Mouse (Mus musculus) intestine, postnatal 0 days (tissue): ENCODE results near the gene Elmo1. TPM values are rescaled to one million over a fixed set of nuclear protein-coding genes. Genes with fewer than 3 reads are reported as not detected.

ENCODE experiments used
- ATAC-seq: fragments of 200-750 bp; cut with Nextera tagmentation; 2 replicates; pipeline ENCODE4 v1.8.0; 2017; ENCODE audit warnings: mild to moderate bottlenecking, moderate TSS enrichment, moderate library complexity
- H3K27ac ChIP-seq: fragments of 300-500 bp; sonication (generic); 2 replicates; pipeline ENCODE4 v1.5.1; 2014; ENCODE audit warnings: mild to moderate bottlenecking, low read depth, low read length, moderate library complexity
- H3K27me3 ChIP-seq: fragments of 300-500 bp; sonication (generic); replicated peaks from 2 replicates; pipeline ENCODE4 v1.6.1; 2014; ENCODE audit warnings: low read length, mixed read lengths; ENCODE audit not compliant: control insufficient read depth, insufficient read depth
- H3K36me3 ChIP-seq: fragments of 300-500 bp; sonication (generic); 2 replicates; pipeline ENCODE4 v1.6.1; 2014; ENCODE audit warnings: mild to moderate bottlenecking, moderate library complexity; ENCODE audit not compliant: control insufficient read depth, insufficient read depth
- H3K4me1 ChIP-seq: fragments of 300-500 bp; sonication (generic); replicated peaks from 2 replicates; pipeline ENCODE4 v1.6.1; 2014; ENCODE audit warnings: antibody characterized with exemption, low read length, mixed read lengths; ENCODE audit not compliant: control insufficient read depth, insufficient read depth
- H3K4me2 ChIP-seq: fragments of 300-500 bp; sonication (generic); replicated peaks from 2 replicates; pipeline ENCODE4 v1.6.1; 2014; ENCODE audit warnings: low read depth, mild to moderate bottlenecking, moderate library complexity
- H3K4me3 ChIP-seq: fragments of 300-500 bp; sonication (generic); 2 replicates; pipeline ENCODE4 v1.5.1; 2014; ENCODE audit warnings: low read depth, low read length
- H3K9ac ChIP-seq: fragments of 300-500 bp; sonication (generic); 2 replicates; pipeline ENCODE4 v1.6.1; 2014; ENCODE audit warnings: mild to moderate bottlenecking, low read depth, low read length
- H3K9me3 ChIP-seq: fragments of 300-500 bp; sonication (generic); 2 replicates; pipeline ENCODE4 v1.6.1; 2016; ENCODE audit warnings: mixed run types; ENCODE audit not compliant: control insufficient read depth
- CTCF ChIP-seq: sonication (generic); IDR thresholded peaks from 2 replicates; pipeline ENCODE4 v1.5.1; 2016; ENCODE audit warnings: low read depth, mild to moderate bottlenecking, control low read depth, antibody characterized with exemption, moderate library complexity
- WGBS: fragments of 180-500 bp; shearing (Covaris S2); extraction: QIAGEN DNeasy Blood & Tissue Kit; methylation state at CpG from one replicate; pipeline ENCODE4 v1.1.7; 2014; 5-methylcytosine and 5-hydroxymethylcytosine counted together
- polyA plus RNA-seq: library from polyadenylated mRNA; unstranded; fragments of >200 nt; fragmentation: Nextera tagmentation; extraction: Ambion mirVana; gene quantifications from 2 replicates; pipeline ENCODE4 v1.2.1, GENCODE M21; 2015

Gene Elmo1
- polyA plus RNA-seq, 1 experiment from 2014 or later, result 8.2 TPM

DNA sequence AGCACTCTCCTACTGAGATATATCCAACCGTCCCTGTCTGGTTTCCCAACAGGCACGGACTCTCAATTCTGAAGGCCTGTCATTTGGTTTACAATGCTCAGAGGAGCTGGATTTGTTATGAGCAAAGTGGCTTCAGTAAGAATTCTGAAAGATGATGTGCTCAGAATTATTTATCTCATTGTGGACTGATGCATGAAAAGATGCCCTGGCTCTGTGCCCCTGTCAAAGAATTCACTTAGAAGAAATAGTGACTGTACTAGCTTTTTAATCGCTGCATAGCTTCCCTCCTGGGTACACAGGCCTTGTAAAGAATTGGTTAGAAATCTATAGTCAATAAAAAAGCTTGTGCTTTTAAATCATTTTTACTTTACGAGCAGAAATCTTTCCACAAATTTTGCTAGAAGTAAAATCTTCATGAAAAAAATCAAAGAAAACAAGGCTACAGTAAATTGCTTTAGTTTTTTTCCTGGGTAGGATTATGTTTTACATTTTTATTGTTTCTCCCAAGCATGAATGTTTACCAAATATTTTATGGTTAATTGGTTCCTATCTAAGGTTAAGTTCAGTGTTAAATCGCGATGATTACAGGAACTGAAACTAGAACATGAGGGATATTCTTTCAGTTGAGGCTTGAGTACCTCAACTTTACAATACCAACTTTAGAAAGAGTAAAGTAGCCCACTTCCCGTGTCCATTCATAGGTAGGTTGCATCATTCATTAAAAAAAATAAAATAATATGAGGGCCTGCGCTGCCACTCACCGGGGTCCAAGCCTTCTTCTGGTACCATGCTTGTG is 320.1 kb downstream of the Elmo1 start:
- no peaks in the 10 kb centered on the region for H3K36me3 ChIP-seq
- no peak overlapping the region for H3K4me2 ChIP-seq
- ATAC-seq, result no peak
- no peaks in the 10 kb centered on the region for H3K27me3 ChIP-seq
- H3K4me3 ChIP-seq, result no peak overlapping the region
- no peaks in the 10 kb centered on the region for H3K9me3 ChIP-seq
- no peak for TF ChIP-seq CTCF
- H3K4me1 ChIP-seq, result no peaks in the 10 kb centered on the region
- no peak overlapping the region for H3K9ac ChIP-seq
- 86% methylated on average over 9 of the region's 9 CpGs for WGBS
- H3K27ac ChIP-seq, result no peak overlapping the region

DNA sequence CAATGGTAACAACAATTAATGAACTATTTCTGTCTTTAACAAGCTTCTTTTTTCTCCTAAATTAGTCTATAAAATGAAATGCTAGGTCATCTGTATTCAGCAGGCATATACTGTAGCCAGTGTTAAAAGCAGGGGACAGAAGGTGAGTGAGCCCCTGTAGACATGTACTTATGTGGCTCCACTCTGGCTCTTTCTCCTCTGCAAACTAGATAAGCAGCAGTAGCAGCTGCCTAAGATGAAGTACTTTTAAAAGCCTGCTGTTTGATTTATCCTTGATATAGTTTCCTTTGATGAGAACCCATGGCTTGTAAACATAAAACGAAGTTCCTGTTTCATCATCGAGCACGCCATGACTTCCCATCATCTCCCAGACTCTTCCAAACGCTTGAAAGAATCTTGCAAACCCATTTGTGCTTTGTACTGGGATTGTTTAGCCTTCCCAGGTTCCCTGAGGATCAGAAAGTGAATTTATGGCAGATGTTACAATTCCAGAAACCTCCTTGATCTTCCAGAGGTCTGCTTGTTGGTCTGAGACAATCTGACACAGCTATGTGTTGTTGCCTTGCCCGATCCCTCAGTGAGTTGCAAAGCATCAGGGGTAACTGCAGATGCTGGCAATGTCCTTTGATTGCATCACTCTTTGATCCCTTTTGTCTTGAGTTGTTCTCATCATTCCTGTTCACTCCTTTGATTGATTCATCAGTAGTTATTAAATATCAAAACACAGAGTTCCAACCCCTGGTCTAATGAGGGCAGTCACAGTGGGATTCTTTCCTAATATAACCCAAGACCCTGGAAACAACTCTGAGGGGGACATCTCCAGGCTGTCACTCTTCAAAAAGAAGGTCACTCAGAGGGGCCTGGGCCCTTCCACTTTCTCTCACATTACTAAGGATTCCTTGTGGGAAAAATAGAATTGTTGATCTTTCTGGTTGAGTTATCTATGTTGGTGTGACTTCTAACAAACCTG is 326.6 kb downstream of the Elmo1 start:
- no peaks in the 10 kb centered on the region for H3K36me3 ChIP-seq
- H3K9ac ChIP-seq, result no peak overlapping the region
- no peak for ATAC-seq
- no peak overlapping the region for H3K4me3 ChIP-seq
- TF ChIP-seq CTCF, result no peak
- no peak overlapping the region for H3K4me2 ChIP-seq
- WGBS, result 51% methylated on average over 5 of the region's 5 CpGs
- H3K9me3 ChIP-seq, result no peaks in the 10 kb centered on the region
- H3K27ac ChIP-seq, result no peak overlapping the region
- no peaks in the 10 kb centered on the region for H3K27me3 ChIP-seq
- no peaks in the 10 kb centered on the region for H3K4me1 ChIP-seq

DNA sequence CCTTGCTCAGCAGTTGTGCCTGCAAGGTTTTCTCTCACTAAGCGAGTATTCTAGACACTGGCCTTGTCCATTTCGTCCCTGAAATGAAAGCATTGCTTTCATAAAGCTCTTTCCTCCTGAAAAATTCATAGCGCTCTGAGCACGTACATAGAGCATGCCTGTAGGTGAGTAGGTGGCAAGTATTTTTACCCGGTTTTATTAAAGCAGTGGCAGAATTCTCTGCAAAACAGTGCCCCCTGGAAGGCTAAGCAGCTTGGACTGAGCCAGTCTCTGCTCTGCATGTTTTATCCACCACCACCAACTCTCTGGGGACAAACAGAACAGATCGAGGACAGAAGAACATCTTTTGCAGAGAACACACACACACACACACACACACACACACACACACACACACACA is 340.6 kb downstream of the Elmo1 start:
- Histone ChIP-seq H3K9me3 (no peaks in the 10 kb centered on the region), H3K27me3 (no peaks in the 10 kb centered on the region), H3K27ac (no peak overlapping the region), H3K9ac (no peak overlapping the region), H3K4me1 (no peaks in the 10 kb centered on the region), H3K36me3 (no peaks in the 10 kb centered on the region), H3K4me3 (no peak overlapping the region), H3K4me2 (no peak overlapping the region)
- WGBS, result 88% methylated on average over 6 of the region's 6 CpGs
- TF ChIP-seq CTCF, result no peak
- ATAC-seq, result no peak

DNA sequence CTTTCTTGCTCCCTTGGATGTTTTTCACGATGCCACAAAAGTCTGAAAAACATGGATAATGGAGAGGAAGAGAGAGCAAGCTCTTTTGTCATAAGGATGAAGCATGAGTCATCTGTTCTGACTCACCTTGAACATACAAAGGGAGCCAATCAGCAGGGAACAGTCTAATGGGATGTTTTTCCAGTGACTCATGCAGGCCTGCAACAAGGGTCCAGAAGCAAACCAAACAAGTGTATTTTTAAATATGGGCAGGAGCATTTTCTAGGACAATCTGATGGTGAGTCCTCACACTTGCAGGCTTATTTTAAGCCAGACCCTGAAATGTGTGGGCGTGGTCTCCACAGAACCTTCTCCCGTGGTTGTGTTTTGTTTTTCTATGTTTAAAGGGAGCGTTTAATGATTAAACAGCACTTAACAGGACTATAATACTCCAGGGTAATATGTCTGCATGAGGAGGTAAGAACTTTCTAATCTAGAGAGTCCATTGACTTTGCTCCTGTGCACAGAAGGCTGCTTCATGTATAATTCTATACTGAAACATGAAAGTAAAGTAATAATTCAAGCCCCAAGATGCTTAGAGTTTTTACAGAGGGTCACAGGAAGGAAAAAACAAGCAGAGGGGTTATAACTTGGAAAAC is 342.9 kb downstream of the Elmo1 start:
- H3K4me1 ChIP-seq, result no peaks in the 10 kb centered on the region
- no peaks in the 10 kb centered on the region for H3K36me3 ChIP-seq
- no peak overlapping the region for H3K9ac ChIP-seq
- peak; percentile 96 for ATAC-seq
- 0 out of 2 replicates have a peak overlapping the region, but pooled peaks have one; percentile 16 for H3K27ac ChIP-seq
- H3K27me3 ChIP-seq, result no peaks in the 10 kb centered on the region
- TF ChIP-seq CTCF, result no peak
- H3K9me3 ChIP-seq, result no peaks in the 10 kb centered on the region
- 39% methylated on average over 4 of the region's 4 CpGs for WGBS
- H3K4me2 ChIP-seq, result no peak overlapping the region
- H3K4me3 ChIP-seq, result no peak overlapping the region

DNA sequence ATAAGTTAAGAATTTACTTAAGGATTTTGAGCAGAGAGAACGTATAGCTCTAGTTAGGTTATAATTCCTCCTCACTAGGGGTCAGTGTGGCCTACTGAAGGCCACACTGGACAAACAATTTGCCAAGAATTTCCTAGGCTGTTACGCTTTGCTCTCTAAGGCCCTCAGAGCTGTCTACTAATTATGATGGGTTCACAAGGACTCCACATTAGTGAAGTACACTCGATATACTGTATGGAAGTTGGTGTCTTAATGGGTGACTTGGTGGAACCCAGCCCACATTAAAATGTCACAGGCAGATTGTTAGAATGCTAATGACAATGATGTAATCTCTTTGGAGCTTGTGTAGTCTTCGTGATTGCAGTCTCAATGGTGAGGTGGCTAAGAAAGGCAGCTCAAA is 343.7 kb downstream of the Elmo1 start:
- Histone ChIP-seq H3K9ac (no peak overlapping the region), H3K4me2 (no peak overlapping the region), H3K36me3 (no peaks in the 10 kb centered on the region), H3K27ac (no peak overlapping the region; the same call in 1 of the 2 replicates), H3K4me3 (no peak overlapping the region), H3K9me3 (no peaks in the 10 kb centered on the region), H3K27me3 (no peaks in the 10 kb centered on the region), H3K4me1 (no peaks in the 10 kb centered on the region)
- TF ChIP-seq CTCF, result peak; percentile 38
- ATAC-seq, result no peak
- 65% methylated on average over 4 of the region's 4 CpGs for WGBS

DNA sequence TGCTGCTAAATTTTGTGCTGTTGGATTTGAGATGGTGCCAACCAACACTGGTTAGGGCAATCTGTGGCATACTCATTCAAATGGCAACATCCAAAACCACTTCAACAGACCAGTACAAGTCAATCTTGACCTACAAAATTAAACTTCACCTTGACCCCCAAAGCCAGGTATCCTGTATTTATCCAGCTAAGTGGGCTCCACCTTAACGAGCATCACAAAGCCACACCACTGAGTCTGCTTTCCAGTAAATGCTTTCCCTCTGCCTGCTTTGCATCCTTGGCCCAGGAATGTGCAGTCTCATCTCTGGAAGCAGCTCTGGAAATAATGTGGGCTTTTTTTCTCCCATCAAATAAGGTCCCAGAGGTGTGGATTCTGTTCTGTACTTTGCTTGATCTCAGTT is 349.1 kb downstream of the Elmo1 start:
- H3K4me1 ChIP-seq, result no peaks in the 10 kb centered on the region
- H3K4me2 ChIP-seq, result no peak overlapping the region
- H3K9me3 ChIP-seq, result no peaks in the 10 kb centered on the region
- no peak for TF ChIP-seq CTCF
- H3K9ac ChIP-seq, result no peak overlapping the region
- ATAC-seq, result no peak
- 93% methylated on average over 1 of the region's 1 CpGs for WGBS
- no peak overlapping the region for H3K27ac ChIP-seq
- no peak overlapping the region for H3K4me3 ChIP-seq
- no peaks in the 10 kb centered on the region for H3K36me3 ChIP-seq
- no peaks in the 10 kb centered on the region for H3K27me3 ChIP-seq
